Mouse (Mus musculus) forebrain, embryonic 14.5 days (tissue): Measurements from ENCODE around the gene 6030452D12Rik. TPM values are rescaled to one million over a fixed set of nuclear protein-coding genes. Genes with fewer than 3 reads are reported as not detected.

Experiments used
- ATAC-seq: fragments of 200-750 bp; cut with Nextera tagmentation; 2 replicates; pipeline ENCODE4 v1.8.0; 2017; ENCODE audit warnings: mild to moderate bottlenecking, moderate library complexity
- DNase-seq: peaks from one replicate; pipeline ENCODE4 v3.0.0-alpha.2; 2015; ENCODE audit warnings: low spot score
- H3K27ac ChIP-seq: fragments of 300-500 bp; sonication (generic); 2 replicates; pipeline ENCODE4 v1.5.1; 2014; ENCODE audit warnings: low read depth, mild to moderate bottlenecking, control low read depth, low read length, moderate library complexity
- H3K27me3 ChIP-seq: fragments of 300-500 bp; sonication (generic); replicated peaks from 2 replicates; pipeline ENCODE4 v1.6.1; 2014; ENCODE audit warnings: low read length, control low read depth, mixed read lengths; ENCODE audit not compliant: control insufficient read depth, insufficient read depth
- H3K36me3 ChIP-seq: fragments of 300-500 bp; sonication (generic); 2 replicates; pipeline ENCODE4 v1.6.1; 2014; ENCODE audit warnings: low read length, control low read depth; ENCODE audit not compliant: control insufficient read depth, insufficient read depth
- H3K4me1 ChIP-seq: fragments of 300-500 bp; sonication (generic); 2 replicates; pipeline ENCODE4 v1.6.1; 2014; ENCODE audit warnings: antibody characterized with exemption, low read length, control low read depth; ENCODE audit not compliant: control insufficient read depth, insufficient read depth
- H3K4me2 ChIP-seq: fragments of 300-500 bp; sonication (generic); 2 replicates; pipeline ENCODE4 v1.6.1; 2014; ENCODE audit warnings: mild to moderate bottlenecking, control low read depth, low read length
- H3K4me3 ChIP-seq: fragments of 300-500 bp; sonication (generic); 2 replicates; pipeline ENCODE4 v1.5.1; 2014; ENCODE audit warnings: low read depth, low read length, control low read depth
- H3K9ac ChIP-seq: fragments of 300-500 bp; sonication (generic); 2 replicates; pipeline ENCODE4 v1.6.1; 2014; ENCODE audit warnings: mild to moderate bottlenecking, low read length, control low read depth, moderate library complexity
- H3K9me3 ChIP-seq: fragments of 300-500 bp; sonication (generic); replicated peaks from 2 replicates; pipeline ENCODE4 v1.6.1; 2016; ENCODE audit warnings: low read length, control low read depth, mixed read lengths; ENCODE audit not compliant: control insufficient read depth
- WGBS: fragments of 180-500 bp; shearing (Covaris S2); extraction: QIAGEN DNeasy Blood & Tissue Kit; methylation state at CpG from one replicate; pipeline ENCODE4 v1.1.7; 2014; 5-methylcytosine and 5-hydroxymethylcytosine counted together
- polyA plus RNA-seq: library from polyadenylated mRNA; unstranded; fragments of >200 nt; fragmentation: Nextera tagmentation; extraction: Ambion mirVana; gene quantifications from 2 replicates; pipeline ENCODE4 v1.2.1, GENCODE M21; 2014

6030452D12Rik gene
- not detected in 2 replicates for polyA plus RNA-seq

- H3K9me3 ChIP-seq, result no peaks in the 10 kb centered on the region
- 79% methylated on average over 8 of the region's 8 CpGs for WGBS
- H3K4me3 ChIP-seq, result no peak within 1 kb of the TSS
- H3K4me1 ChIP-seq, result no peaks in the 10 kb centered on the region
- H3K27me3 ChIP-seq, result no peaks in the 10 kb centered on the region
- H3K9ac ChIP-seq, result no peak within 1 kb of the TSS
- DNase-seq (no peak), ATAC-seq (no peak)
- H3K36me3 ChIP-seq, result no peaks in the 10 kb centered on the region
- no peak within 1 kb of the TSS for H3K27ac ChIP-seq
- no peak within 1 kb of the TSS for H3K4me2 ChIP-seq
These were observed at the start of gene 6030452D12Rik for GRCm38 (mm10) chr8:106500018-106500685. TSS of gene 6030452D12Rik (plus strand) at chr8:106500522.

- DNase-seq (no peak), ATAC-seq (no peak)
- H3K4me1 ChIP-seq, result no peaks in the 10 kb centered on the region
- no peaks in the 10 kb centered on the region for H3K36me3 ChIP-seq
- no peak overlapping the region for H3K4me2 ChIP-seq
- no peak overlapping the region for H3K27ac ChIP-seq
- no peak overlapping the region for H3K4me3 ChIP-seq
- H3K27me3 ChIP-seq, result no peaks in the 10 kb centered on the region
- WGBS, result 67% methylated on average over 6 of the region's 6 CpGs
- no peaks in the 10 kb centered on the region for H3K9me3 ChIP-seq
- H3K9ac ChIP-seq, result no peak overlapping the region
These were observed 48.8 kb upstream of the 6030452D12Rik start for GRCm38 (mm10) chr8:106451301-106452085.

GRCm38 (mm10) chr8:106452701-106453481 lies 47.4 kb upstream of the 6030452D12Rik start:
- 69% methylated on average over 12 of the region's 12 CpGs for WGBS
- no peaks in the 10 kb centered on the region for H3K36me3 ChIP-seq
- no peak for DNase-seq

GRCm38 (mm10) chr8:106454036-106454435 lies 46.3 kb upstream of the 6030452D12Rik start:
- no peak for ATAC-seq
- 72% methylated on average over 11 of the region's 11 CpGs for WGBS
- H3K4me2 ChIP-seq, result no peak overlapping the region
- no peaks in the 10 kb centered on the region for H3K9me3 ChIP-seq
- no peaks in the 10 kb centered on the region for H3K36me3 ChIP-seq
- H3K27me3 ChIP-seq, result no peaks in the 10 kb centered on the region
- H3K9ac ChIP-seq, result no peak overlapping the region
- DNase-seq, result no peak
- no peak overlapping the region for H3K4me3 ChIP-seq
- H3K27ac ChIP-seq, result no peak overlapping the region
- no peaks in the 10 kb centered on the region for H3K4me1 ChIP-seq

More at GRCm38 (mm10) chr8:106452701-106453481, 47.4 kb upstream of the 6030452D12Rik start:
- Histone ChIP-seq H3K27ac (no peak overlapping the region), H3K4me2 (no peak overlapping the region), H3K9ac (no peak overlapping the region), H3K27me3 (no peaks in the 10 kb centered on the region), H3K4me3 (no peak overlapping the region), H3K9me3 (no peaks in the 10 kb centered on the region), H3K4me1 (no peaks in the 10 kb centered on the region)
- no peak for ATAC-seq

- Histone ChIP-seq H3K9me3 (no peaks in the 10 kb centered on the region), H3K27ac (no peak overlapping the region), H3K36me3 (no peaks in the 10 kb centered on the region), H3K27me3 (no peaks in the 10 kb centered on the region), H3K4me1 (no peaks in the 10 kb centered on the region), H3K4me3 (no peak overlapping the region), H3K9ac (no peak overlapping the region), H3K4me2 (no peak overlapping the region)
- WGBS, result 84% methylated on average over 5 of the region's 5 CpGs
- DNase-seq, result no peak
- no peak for ATAC-seq
These were observed 38.2 kb upstream of the 6030452D12Rik start for GRCm38 (mm10) chr8:106462131-106462530.

- H3K9me3 ChIP-seq, result no peaks in the 10 kb centered on the region
- DNase-seq (no peak), ATAC-seq (no peak)
- H3K9ac ChIP-seq, result no peak overlapping the region
- H3K27me3 ChIP-seq, result no peaks in the 10 kb centered on the region
- H3K4me1 ChIP-seq, result no peaks in the 10 kb centered on the region
- H3K36me3 ChIP-seq, result no peaks in the 10 kb centered on the region
- H3K27ac ChIP-seq, result no peak overlapping the region
- 90% methylated on average over 6 of the region's 6 CpGs for WGBS
- no peak overlapping the region for H3K4me2 ChIP-seq
- no peak overlapping the region for H3K4me3 ChIP-seq
These were observed 36.5 kb upstream of the 6030452D12Rik start for GRCm38 (mm10) chr8:106463795-106464194.

- H3K27me3 ChIP-seq, result no peaks in the 10 kb centered on the region
- H3K27ac ChIP-seq, result no peak overlapping the region
- H3K4me1 ChIP-seq, result no peaks in the 10 kb centered on the region
- H3K4me2 ChIP-seq, result no peak overlapping the region
- ATAC-seq, result no peak
- no peaks in the 10 kb centered on the region for H3K9me3 ChIP-seq
- no peaks in the 10 kb centered on the region for H3K36me3 ChIP-seq
- 63% methylated on average over 7 of the region's 7 CpGs for WGBS
- no peak overlapping the region for H3K9ac ChIP-seq
- H3K4me3 ChIP-seq, result no peak overlapping the region
- DNase-seq, result no peak
These were observed 30.8 kb upstream of the 6030452D12Rik start for GRCm38 (mm10) chr8:106469485-106469884.

GRCm38 (mm10) chr8:106474001-106474400 lies 26.3 kb upstream of the 6030452D12Rik start:
- Histone ChIP-seq H3K4me2 (no peak overlapping the region), H3K36me3 (no peaks in the 10 kb centered on the region), H3K27ac (no peak overlapping the region), H3K9me3 (no peaks in the 10 kb centered on the region), H3K27me3 (no peaks in the 10 kb centered on the region), H3K4me1 (no peaks in the 10 kb centered on the region), H3K4me3 (no peak overlapping the region), H3K9ac (no peak overlapping the region)
- no peak for ATAC-seq
- WGBS, result 91% methylated on average over 5 of the region's 5 CpGs
- DNase-seq, result no peak
